Mouse (Mus musculus) heart, embryonic 12.5 days (tissue): Measurements from ENCODE around the gene Sdk2. TPM values are rescaled to one million over a fixed set of nuclear protein-coding genes. Genes with fewer than 3 reads are reported as not detected.
A peak's percentile ranks its signal among the peaks of the same experiment; 100 is the strongest.

Experiments used
- ATAC-seq: fragments of 200-750 bp; cut with Nextera tagmentation; 2 replicates; pipeline ENCODE4 v1.8.0; 2017; ENCODE audit warnings: moderate TSS enrichment, moderate library complexity; ENCODE audit not compliant: insufficient number of reproducible peaks, low FRiP score
- H3K27ac ChIP-seq: fragments of 300-500 bp; sonication (generic); 2 replicates; pipeline ENCODE4 v1.5.1; 2016; ENCODE audit warnings: mild to moderate bottlenecking, moderate library complexity; ENCODE audit not compliant: poor library complexity, severe bottlenecking
- H3K27me3 ChIP-seq: fragments of 300-500 bp; sonication (generic); replicated peaks from 2 replicates; pipeline ENCODE4 v1.6.1; 2016; ENCODE audit warnings: mild to moderate bottlenecking, moderate library complexity
- H3K36me3 ChIP-seq: fragments of 300-500 bp; sonication (generic); 2 replicates; pipeline ENCODE4 v1.6.1; 2016; ENCODE audit warnings: mild to moderate bottlenecking, moderate library complexity
- H3K4me1 ChIP-seq: fragments of 300-500 bp; sonication (generic); replicated peaks from 2 replicates; pipeline ENCODE4 v1.6.1; 2016; ENCODE audit warnings: mild to moderate bottlenecking
- H3K4me2 ChIP-seq: fragments of 300-500 bp; sonication (generic); 2 replicates; pipeline ENCODE4 v1.6.1; 2016; ENCODE audit warnings: mild to moderate bottlenecking, moderate library complexity
- H3K4me3 ChIP-seq: fragments of 300-500 bp; sonication (generic); 2 replicates; pipeline ENCODE4 v1.5.1; 2016; ENCODE audit warnings: mild to moderate bottlenecking
- H3K9ac ChIP-seq: fragments of 300-500 bp; sonication (generic); 2 replicates; pipeline ENCODE4 v1.6.1; 2016; ENCODE audit warnings: mild to moderate bottlenecking, moderate library complexity
- H3K9me3 ChIP-seq: fragments of 300-500 bp; sonication (generic); replicated peaks from 2 replicates; pipeline ENCODE4 v1.6.1; 2016; ENCODE audit warnings: mild to moderate bottlenecking, moderate library complexity
- WGBS: fragments of 180-500 bp; shearing (Covaris S2); methylation state at CpG from one replicate; pipeline ENCODE4 v1.1.7; 2016; 5-methylcytosine and 5-hydroxymethylcytosine counted together
- polyA plus RNA-seq: library from polyadenylated mRNA; unstranded; fragments of >200 nt; fragmentation: Nextera tagmentation; extraction: Ambion mirVana; gene quantifications from 2 replicates; pipeline ENCODE4 v1.2.1, GENCODE M21; 2016

The Sdk2 gene
- polyA plus RNA-seq, 1 experiment from 2014 or later, result 4.3 TPM

DNA sequence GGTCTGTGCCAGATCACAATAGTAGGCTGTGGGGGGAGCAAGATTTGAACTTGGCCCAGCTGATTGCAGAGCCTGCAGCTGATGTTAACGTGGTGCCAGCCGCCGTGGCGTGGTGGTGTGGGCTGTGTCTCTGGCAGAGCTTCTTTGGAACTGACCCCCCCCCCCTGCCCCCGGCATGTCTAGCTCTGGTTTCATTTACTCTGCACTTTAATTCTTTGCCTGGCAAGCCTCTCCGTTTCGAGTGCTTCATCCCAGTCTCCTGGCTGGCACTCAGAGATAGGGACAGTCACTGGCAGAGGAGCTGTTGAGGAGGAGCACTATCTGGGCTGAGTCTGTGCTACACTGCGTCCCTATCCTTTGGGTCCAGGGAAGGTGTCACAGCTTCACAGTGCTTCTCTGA, 75.0 kb downstream of the Sdk2 start:
- 52% methylated on average over 8 of the region's 8 CpGs for WGBS
- H3K9ac ChIP-seq, result no peak overlapping the region
- peaks cover 48% of the 10 kb centered on the region for H3K4me1 ChIP-seq
- H3K36me3 ChIP-seq, result no peaks in the 10 kb centered on the region
- no peak for ATAC-seq
- H3K27me3 ChIP-seq, result no peaks in the 10 kb centered on the region
- no peak overlapping the region for H3K4me3 ChIP-seq
- no peaks in the 10 kb centered on the region for H3K9me3 ChIP-seq
- no peak overlapping the region for H3K27ac ChIP-seq
- no peak overlapping the region for H3K4me2 ChIP-seq

DNA sequence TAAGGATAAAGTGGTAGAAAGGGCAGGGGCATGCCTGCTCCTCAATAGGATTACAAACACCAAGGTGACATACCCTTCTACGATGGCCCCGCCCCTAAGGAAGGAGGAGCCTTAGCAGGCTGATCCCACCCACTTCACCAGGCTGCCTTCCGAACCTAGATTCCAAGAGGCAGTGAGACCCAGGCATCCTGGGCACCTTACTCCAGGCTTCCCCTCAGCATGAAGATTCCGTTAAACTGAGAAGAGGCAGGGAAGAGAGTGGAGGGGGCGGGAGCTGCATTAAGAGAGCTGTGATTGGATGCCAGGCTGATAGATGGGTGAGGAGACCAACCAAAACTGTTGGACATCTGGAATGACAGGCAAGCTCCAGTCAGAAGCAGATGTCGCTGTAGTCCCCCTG, 76.4 kb downstream of the Sdk2 start:
- no peak overlapping the region for H3K9ac ChIP-seq
- H3K9me3 ChIP-seq, result no peaks in the 10 kb centered on the region
- H3K27me3 ChIP-seq, result no peaks in the 10 kb centered on the region
- H3K27ac ChIP-seq, result no peak overlapping the region
- peak overlapping the region; percentile 47 for H3K4me2 ChIP-seq
- peak overlapping the region; percentile 28 for H3K4me3 ChIP-seq
- ATAC-seq, result peak; percentile 52; the same call in 1 of the 2 replicates
- H3K36me3 ChIP-seq, result no peaks in the 10 kb centered on the region
- 5% methylated on average over 6 of the region's 6 CpGs for WGBS
- peaks cover 44% of the 10 kb centered on the region for H3K4me1 ChIP-seq

DNA sequence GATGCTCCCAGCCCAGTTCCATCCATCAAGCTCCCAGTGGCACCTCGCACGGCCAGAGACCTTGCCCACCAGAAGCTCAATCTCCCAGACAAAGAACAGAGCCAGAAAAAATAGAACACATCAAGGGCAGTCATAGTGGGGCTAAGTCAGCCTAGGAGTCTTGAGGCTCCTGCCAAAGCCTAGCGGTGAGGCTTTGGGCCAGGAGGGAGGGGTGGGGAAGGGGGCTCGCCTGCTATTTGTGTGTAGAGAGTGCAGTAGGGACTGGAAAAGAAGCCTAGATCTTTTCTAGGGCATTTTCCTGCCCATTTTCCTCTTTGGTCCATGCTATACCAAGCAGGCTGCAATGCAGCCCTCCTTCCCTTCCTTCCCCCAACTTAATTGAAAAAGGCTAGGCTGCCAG, 76.8 kb downstream of the Sdk2 start:
- Histone ChIP-seq H3K27me3 (no peaks in the 10 kb centered on the region), H3K4me3 (peak overlapping the region; percentile 28), H3K4me2 (peak overlapping the region; percentile 47), H3K4me1 (peaks cover 44% of the 10 kb centered on the region), H3K9me3 (no peaks in the 10 kb centered on the region), H3K9ac (no peak overlapping the region), H3K27ac (no peak overlapping the region), H3K36me3 (no peaks in the 10 kb centered on the region)
- 22% methylated on average over 4 of the region's 4 CpGs for WGBS
- no peak for ATAC-seq

DNA sequence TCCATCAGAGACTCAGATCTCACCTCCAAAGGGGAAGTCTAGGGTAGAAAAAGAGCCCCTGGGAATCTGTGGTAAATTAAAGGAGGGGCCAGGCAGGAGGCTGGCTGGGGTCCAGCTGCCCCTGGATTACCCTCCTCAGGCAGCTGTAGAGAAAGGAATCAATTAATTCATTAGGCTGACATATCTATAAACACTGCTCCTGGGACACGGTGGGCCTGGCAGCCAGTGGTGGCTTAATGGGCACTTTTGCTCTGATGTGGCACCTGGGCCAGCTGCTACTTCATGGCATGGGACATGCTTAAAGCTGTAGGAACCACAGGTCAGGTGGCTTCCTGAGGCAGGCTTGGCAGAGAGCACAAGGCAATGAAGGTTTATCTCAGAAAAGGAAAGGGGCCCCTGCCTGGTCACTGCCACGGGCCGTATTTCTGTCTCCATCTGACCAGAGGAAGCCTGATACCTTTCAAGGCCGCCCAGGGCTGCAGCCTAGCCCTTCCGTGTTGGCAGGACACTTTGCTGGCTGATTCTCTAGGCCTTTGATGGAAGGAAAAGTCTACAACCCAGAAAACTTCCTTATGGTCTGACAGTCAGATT, 80.9 kb downstream of the Sdk2 start:
- H3K27ac ChIP-seq, result no peak overlapping the region
- H3K9me3 ChIP-seq, result no peaks in the 10 kb centered on the region; the same call in 1 of the 2 replicates
- WGBS, result 29% methylated on average over 5 of the region's 5 CpGs
- no peak overlapping the region for H3K4me2 ChIP-seq
- no peak overlapping the region for H3K4me3 ChIP-seq
- no peak overlapping the region for H3K9ac ChIP-seq
- H3K4me1 ChIP-seq, result peaks cover 43% of the 10 kb centered on the region
- no peaks in the 10 kb centered on the region for H3K36me3 ChIP-seq
- H3K27me3 ChIP-seq, result no peaks in the 10 kb centered on the region
- no peak for ATAC-seq

DNA sequence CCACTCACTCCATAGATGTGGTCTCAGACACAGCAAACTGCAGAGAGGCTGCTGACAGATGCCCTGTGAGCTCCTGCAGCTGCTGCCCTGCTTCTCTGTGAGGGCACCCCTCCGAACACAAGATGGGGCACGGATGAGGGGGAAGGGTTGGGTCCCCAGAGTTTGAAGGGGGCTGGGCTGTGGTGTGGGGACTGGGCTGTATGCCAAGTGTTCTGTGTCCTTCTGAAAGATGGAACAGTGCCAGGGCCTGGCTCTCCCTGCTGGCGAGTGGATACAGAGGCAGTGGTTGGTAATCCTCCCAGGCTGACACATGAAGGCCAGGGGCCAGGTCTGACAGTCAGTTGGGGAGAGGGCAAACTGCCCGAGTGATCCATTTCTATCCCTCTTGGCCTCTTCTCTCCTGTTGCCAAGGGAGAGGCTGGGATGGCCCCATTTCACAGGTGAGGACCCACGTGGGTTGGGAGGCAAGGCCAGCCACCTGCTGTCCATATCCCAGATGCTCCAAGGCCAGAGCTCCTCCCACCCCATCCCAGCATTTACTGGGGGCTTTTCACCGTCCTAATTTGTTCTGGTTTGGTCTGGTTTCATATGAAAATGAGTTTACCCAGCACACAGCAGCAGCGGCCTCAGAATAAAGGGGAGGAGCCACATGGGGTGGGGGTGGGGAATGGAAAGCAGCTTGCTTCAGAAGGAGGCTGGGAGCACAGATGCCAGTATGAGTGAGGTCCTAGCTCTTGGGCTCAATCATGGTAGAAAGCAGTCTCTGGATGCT, 84.9 kb downstream of the Sdk2 start:
- no peak overlapping the region for H3K9ac ChIP-seq
- H3K9me3 ChIP-seq, result no peaks in the 10 kb centered on the region; the same call in 1 of the 2 replicates
- H3K36me3 ChIP-seq, result no peaks in the 10 kb centered on the region
- peak overlapping the region; percentile 26; the same call in 1 of the 2 replicates for H3K4me2 ChIP-seq
- H3K27ac ChIP-seq, result peak overlapping the region; percentile 22; the same call in 1 of the 2 replicates
- H3K27me3 ChIP-seq, result no peaks in the 10 kb centered on the region
- WGBS, result 30% methylated on average over 7 of the region's 7 CpGs
- ATAC-seq, result peak; percentile 60
- peaks cover 33% of the 10 kb centered on the region for H3K4me1 ChIP-seq
- no peak overlapping the region for H3K4me3 ChIP-seq

DNA sequence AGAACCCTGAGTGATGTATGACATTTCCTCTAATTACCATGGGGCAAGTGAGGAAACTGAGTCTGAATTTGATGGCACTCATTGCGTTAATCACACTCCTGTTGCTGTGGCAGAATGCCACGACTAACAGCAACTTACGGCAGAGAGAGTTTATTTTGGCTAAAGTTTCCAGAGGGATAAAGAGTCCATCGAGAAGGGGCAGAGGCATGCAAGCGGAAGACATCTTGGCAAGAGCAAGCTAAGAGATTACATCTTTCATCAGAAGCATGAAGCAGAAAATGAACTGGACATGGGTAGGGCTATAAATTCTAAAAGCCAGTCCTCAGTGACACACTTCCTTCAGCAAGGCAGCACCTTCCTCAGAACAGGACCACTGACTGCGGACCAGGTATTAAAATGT, 85.8 kb downstream of the Sdk2 start:
- H3K4me3 ChIP-seq, result no peak overlapping the region
- no peaks in the 10 kb centered on the region for H3K27me3 ChIP-seq
- peaks cover 30% of the 10 kb centered on the region for H3K4me1 ChIP-seq
- 0 out of 2 replicates have a peak overlapping the region, but pooled peaks have one; percentile 22 for H3K27ac ChIP-seq
- H3K9ac ChIP-seq, result no peak overlapping the region
- no peak overlapping the region for H3K4me2 ChIP-seq
- ATAC-seq, result no peak
- 56% methylated on average over 6 of the region's 6 CpGs for WGBS
- no peaks in the 10 kb centered on the region for H3K36me3 ChIP-seq
- no peaks in the 10 kb centered on the region; the same call in 1 of the 2 replicates for H3K9me3 ChIP-seq

DNA sequence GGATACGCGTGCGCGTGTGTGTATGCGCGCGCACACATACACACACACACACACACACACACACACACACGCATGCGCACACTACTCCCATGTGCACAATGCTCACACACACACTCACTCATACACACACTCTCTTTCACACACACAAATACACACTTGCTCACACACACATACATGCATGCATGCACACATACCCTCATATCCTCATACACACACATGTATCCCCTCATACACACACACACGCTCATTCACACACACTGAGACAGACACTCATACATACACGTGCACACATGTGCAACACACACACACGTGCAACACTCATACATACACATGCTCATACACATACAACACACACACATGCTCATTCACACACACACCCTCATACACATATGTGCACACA, 88.5 kb downstream of the Sdk2 start:
- 95% methylated on average over 12 of the region's 12 CpGs for WGBS

DNA sequence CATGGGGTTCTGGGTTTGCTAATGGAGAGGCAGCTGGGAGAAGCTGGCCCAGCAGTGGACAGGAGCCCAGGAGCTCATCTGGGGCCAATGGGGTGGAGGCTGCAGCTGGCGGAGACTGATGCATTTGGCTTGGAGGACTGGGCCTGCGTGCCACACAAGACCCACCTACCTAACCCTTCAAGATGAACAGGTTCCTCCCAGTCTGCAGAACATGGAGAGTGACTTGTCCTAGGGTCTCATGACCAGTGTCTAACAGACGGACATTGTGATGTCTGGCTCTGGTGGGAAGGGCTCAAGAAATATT, 91.2 kb downstream of the Sdk2 start:
- WGBS, result 67% methylated on average over 3 of the region's 3 CpGs
- Histone ChIP-seq H3K36me3 (no peaks in the 10 kb centered on the region; the same call in 1 of the 2 replicates), H3K4me3 (no peak overlapping the region), H3K27ac (no peak overlapping the region), H3K4me2 (no peak overlapping the region), H3K9ac (no peak overlapping the region), H3K4me1 (peaks cover 26% of the 10 kb centered on the region), H3K9me3 (peaks cover 11% of the 10 kb centered on the region), H3K27me3 (no peaks in the 10 kb centered on the region)
- no peak for ATAC-seq

More for the DNA sequence above, 88.5 kb downstream of the Sdk2 start:
- no peaks in the 10 kb centered on the region for H3K27me3 ChIP-seq
- H3K27ac ChIP-seq, result no peak overlapping the region
- H3K9me3 ChIP-seq, result peaks cover 5% of the 10 kb centered on the region
- H3K4me2 ChIP-seq, result no peak overlapping the region
- H3K4me1 ChIP-seq, result peaks cover 35% of the 10 kb centered on the region
- H3K4me3 ChIP-seq, result no peak overlapping the region
- no peak overlapping the region for H3K9ac ChIP-seq
- ATAC-seq, result no peak
- no peaks in the 10 kb centered on the region for H3K36me3 ChIP-seq

DNA sequence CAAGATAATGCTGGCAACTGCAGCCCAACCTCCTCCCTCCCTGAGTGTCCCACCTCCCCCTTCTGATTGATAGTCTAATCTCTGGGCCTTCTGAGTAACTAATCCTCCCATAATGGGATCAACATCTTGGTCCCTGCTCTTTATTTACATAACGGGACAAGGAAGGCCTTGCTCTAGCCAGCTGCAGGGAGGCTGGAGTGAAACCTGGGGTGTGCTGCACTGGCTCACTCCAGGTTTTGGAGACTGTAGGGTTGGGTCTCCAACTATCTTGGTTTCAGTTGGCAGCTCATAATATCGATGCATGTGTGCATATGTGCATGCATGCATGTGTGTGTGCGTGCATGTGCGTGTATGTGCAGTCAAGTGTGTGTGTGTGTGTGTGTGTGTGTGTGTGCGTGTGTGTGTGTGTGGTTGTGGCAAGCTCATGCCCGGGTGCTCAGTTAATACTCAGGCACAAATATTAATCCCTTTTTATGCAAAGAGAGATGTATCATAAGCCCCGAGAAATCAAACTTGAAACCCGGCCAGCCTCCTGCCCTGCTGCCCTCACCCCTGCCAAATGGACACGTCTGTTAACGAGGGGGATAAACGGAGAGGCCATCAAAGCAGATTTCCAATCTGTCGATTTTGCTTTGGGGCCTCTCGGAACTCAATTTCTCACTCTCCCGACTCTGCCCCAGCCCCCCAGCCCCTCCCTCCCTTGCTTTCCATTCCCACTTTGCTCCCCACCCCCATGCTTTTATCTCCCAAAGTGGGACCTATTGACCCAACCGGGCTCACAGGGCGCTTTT, 91.8 kb downstream of the Sdk2 start:
- no peaks in the 10 kb centered on the region for H3K27me3 ChIP-seq
- H3K36me3 ChIP-seq, result no peaks in the 10 kb centered on the region; the same call in 1 of the 2 replicates
- 38% methylated on average over 16 of the region's 16 CpGs for WGBS
- H3K9ac ChIP-seq, result no peak overlapping the region
- no peak for ATAC-seq
- H3K4me2 ChIP-seq, result no peak overlapping the region
- H3K4me3 ChIP-seq, result no peak overlapping the region
- H3K9me3 ChIP-seq, result peaks cover 17% of the 10 kb centered on the region
- H3K27ac ChIP-seq, result no peak overlapping the region
- peaks cover 26% of the 10 kb centered on the region for H3K4me1 ChIP-seq

DNA sequence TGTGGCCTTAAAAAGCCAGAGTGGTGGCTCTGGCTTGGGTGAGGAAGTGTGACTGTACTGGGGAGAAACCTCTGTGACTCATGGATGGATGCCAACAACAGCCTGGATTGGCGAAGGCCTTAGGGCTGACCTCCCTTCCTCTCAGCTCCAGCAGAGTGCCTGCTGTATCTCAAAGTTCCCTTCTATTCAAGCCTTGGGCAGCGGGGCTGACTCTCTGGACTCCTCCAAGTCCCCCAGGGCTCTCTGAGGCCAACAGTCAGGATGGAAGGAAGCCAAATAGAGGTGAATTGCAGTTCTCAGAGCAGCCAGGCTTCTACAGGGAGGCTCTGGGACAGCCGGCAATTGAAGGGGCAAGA, 94.4 kb downstream of the Sdk2 start:
- peak; percentile 59 for ATAC-seq
- Histone ChIP-seq H3K4me2 (no peak overlapping the region), H3K9ac (no peak overlapping the region), H3K9me3 (peaks cover 41% of the 10 kb centered on the region), H3K4me1 (peaks cover 26% of the 10 kb centered on the region), H3K4me3 (no peak overlapping the region), H3K36me3 (no peaks in the 10 kb centered on the region; the same call in 1 of the 2 replicates), H3K27me3 (no peaks in the 10 kb centered on the region), H3K27ac (peak overlapping the region; percentile 50)
- WGBS, result 52% methylated on average over 3 of the region's 3 CpGs
